Mouse (Mus musculus) neural tube, embryonic 14.5 days (tissue): ENCODE data around the gene Gm26558. TPM values are rescaled to one million over a fixed set of nuclear protein-coding genes. Genes with fewer than 3 reads are reported as not detected.
A peak's percentile ranks its signal among the peaks of the same experiment; 100 is the strongest.

Experiments used
- ATAC-seq: fragments of 200-750 bp; cut with Nextera tagmentation; 2 replicates; pipeline ENCODE4 v1.8.0; 2017; ENCODE audit warnings: low read depth, mild to moderate bottlenecking, moderate TSS enrichment, moderate library complexity
- H3K27ac ChIP-seq: fragments of 300-500 bp; sonication (generic); 2 replicates; pipeline ENCODE4 v1.5.1; 2014; ENCODE audit warnings: low read depth, mild to moderate bottlenecking, control low read depth, low read length, moderate library complexity, mixed read lengths
- H3K27me3 ChIP-seq: fragments of 300-500 bp; sonication (generic); 2 replicates; pipeline ENCODE4 v1.6.1; 2014; ENCODE audit warnings: low read length; ENCODE audit not compliant: control insufficient read depth, insufficient read depth
- H3K36me3 ChIP-seq: fragments of 300-500 bp; sonication (generic); 2 replicates; pipeline ENCODE4 v1.6.1; 2014; ENCODE audit warnings: low read length, mixed read lengths; ENCODE audit not compliant: control insufficient read depth, insufficient read depth
- H3K4me1 ChIP-seq: fragments of 300-500 bp; sonication (generic); 2 replicates; pipeline ENCODE4 v1.6.1; 2014; ENCODE audit warnings: low read length; ENCODE audit not compliant: control insufficient read depth, insufficient read depth
- H3K4me2 ChIP-seq: fragments of 300-500 bp; sonication (generic); 2 replicates; pipeline ENCODE4 v1.6.1; 2014; ENCODE audit warnings: mild to moderate bottlenecking, low read depth, low read length, control low read depth
- H3K4me3 ChIP-seq: fragments of 300-500 bp; sonication (generic); 2 replicates; pipeline ENCODE4 v1.5.1; 2014; ENCODE audit warnings: low read depth, low read length, control low read depth, mixed read lengths
- H3K9ac ChIP-seq: fragments of 300-500 bp; sonication (generic); replicated peaks from 2 replicates; pipeline ENCODE4 v1.6.1; 2014; ENCODE audit warnings: low read depth, mild to moderate bottlenecking, control low read depth, low read length, mixed read lengths
- H3K9me3 ChIP-seq: fragments of 300-500 bp; sonication (generic); 2 replicates; pipeline ENCODE4 v1.6.1; 2016; ENCODE audit warnings: low read length; ENCODE audit not compliant: control insufficient read depth
- WGBS: fragments of 180-500 bp; shearing (Covaris S2); extraction: QIAGEN DNeasy Blood & Tissue Kit; methylation state at CpG from one replicate; pipeline ENCODE4 v1.1.7; 2014; 5-methylcytosine and 5-hydroxymethylcytosine counted together
- polyA plus RNA-seq: library from polyadenylated mRNA; unstranded; fragments of >200 nt; fragmentation: Nextera tagmentation; extraction: Ambion mirVana; gene quantifications from 2 replicates; pipeline ENCODE4 v1.2.1, GENCODE M21; 2014

The Gm26558 gene
- polyA plus RNA-seq, 1 experiment from 2014 or later: 5.0 TPM

DNA sequence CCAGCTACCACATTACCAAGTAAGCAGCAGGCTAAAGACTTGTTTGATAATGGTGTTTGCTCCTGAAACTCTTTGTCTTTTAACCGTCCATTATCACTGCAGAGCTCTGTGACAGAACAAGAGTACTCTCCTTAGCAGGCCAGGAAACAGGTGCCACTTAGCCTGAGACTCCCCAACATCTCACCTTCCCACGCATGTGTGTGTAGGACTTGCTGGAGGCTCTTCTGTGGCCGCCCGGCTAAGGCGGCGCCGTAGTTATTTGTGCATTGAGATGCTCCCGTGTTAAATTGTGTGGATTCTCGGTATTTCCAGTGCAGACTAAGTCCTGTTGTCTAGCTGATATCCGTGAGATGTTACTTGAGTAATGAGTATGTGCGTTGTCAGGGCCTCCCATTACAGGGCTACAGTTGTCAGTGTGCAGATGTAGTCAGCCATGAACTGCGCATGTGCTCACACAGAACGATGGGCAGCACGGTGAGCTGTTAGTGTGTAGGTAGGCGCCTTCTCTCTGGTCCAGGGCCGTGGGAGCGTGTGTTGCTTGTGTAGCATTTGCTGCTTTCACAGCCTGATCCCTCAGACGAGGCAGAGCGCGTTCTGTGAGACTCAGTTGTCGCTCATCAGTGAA is 26.7 kb upstream of the Gm26558 start:
- H3K27ac ChIP-seq: no peak overlapping the region
- no peak overlapping the region for H3K4me3 ChIP-seq
- H3K36me3 ChIP-seq: peaks cover 58% of the 10 kb centered on the region
- ATAC-seq: no peak
- H3K9me3 ChIP-seq: no peaks in the 10 kb centered on the region
- no peak overlapping the region for H3K4me2 ChIP-seq
- 96% methylated on average over 21 of the region's 21 CpGs for WGBS
- H3K4me1 ChIP-seq: no peaks in the 10 kb centered on the region
- no peak overlapping the region for H3K9ac ChIP-seq
- H3K27me3 ChIP-seq: no peaks in the 10 kb centered on the region

DNA sequence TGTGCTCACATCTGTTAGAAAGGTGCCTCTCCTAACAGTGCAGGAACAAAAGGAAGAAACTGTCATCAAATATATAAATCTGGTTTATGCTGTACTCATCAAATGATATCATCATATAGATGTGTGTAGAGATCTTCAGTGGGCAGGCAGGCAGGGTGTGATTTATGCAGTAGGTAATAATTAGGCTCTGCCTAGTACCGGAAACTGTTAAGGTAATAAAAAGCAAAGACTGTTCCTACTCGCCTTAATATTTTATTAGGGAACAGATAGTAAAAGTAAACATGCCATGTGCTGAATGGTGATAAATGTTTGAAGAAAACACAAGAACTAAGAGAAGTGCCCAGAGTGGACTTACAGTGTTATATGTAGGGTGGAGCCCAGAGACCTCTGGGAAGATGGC is 20.4 kb upstream of the Gm26558 start:
- WGBS: 61% methylated on average over 2 of the region's 2 CpGs
- H3K9ac ChIP-seq: no peak overlapping the region
- H3K27ac ChIP-seq: no peak overlapping the region
- H3K4me3 ChIP-seq: no peak overlapping the region
- no peaks in the 10 kb centered on the region for H3K9me3 ChIP-seq
- no peak overlapping the region for H3K4me2 ChIP-seq
- H3K36me3 ChIP-seq: peaks cover 56% of the 10 kb centered on the region
- no peak for ATAC-seq
- H3K4me1 ChIP-seq: no peaks in the 10 kb centered on the region
- H3K27me3 ChIP-seq: no peaks in the 10 kb centered on the region

DNA sequence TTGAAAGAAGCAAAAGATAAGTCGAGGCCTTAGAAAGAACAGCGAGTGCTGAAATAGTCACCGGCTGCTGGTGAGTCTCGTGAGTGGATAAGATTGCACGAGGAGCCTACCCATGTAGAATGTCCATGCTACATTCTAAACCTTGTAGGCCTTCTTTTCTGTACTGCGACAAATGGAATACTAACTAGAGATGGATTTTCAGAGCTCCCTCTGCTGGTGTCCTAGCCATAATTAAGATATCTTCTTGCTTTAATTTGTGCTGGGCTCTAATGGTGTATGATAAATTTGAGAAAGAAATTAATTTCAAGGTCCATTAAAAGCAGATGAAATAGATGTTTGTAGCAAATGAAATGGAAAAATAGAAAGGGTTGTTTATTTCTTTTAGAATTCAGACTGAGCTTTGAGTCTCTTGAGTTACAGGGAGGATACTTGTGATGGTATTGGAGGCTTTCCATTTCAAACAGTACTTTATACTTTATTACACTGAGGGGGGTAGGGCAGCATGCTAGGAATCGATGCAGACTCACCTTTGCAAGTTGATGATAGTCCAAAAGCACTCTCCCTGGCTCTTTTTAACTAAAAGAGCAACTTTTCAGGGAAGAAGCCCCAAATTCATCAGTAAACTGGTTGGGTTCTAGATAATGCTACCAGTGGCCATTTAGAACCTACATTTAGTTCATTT is 11.7 kb upstream of the Gm26558 start:
- H3K4me3 ChIP-seq: no peak overlapping the region
- H3K9ac ChIP-seq: no peak overlapping the region
- no peaks in the 10 kb centered on the region for H3K9me3 ChIP-seq
- no peak overlapping the region for H3K27ac ChIP-seq
- 80% methylated on average over 7 of the region's 7 CpGs for WGBS
- no peak overlapping the region for H3K4me2 ChIP-seq
- H3K36me3 ChIP-seq: no peaks in the 10 kb centered on the region; the same call in 1 of the 2 replicates
- no peaks in the 10 kb centered on the region for H3K27me3 ChIP-seq
- no peak for ATAC-seq
- no peaks in the 10 kb centered on the region for H3K4me1 ChIP-seq

DNA sequence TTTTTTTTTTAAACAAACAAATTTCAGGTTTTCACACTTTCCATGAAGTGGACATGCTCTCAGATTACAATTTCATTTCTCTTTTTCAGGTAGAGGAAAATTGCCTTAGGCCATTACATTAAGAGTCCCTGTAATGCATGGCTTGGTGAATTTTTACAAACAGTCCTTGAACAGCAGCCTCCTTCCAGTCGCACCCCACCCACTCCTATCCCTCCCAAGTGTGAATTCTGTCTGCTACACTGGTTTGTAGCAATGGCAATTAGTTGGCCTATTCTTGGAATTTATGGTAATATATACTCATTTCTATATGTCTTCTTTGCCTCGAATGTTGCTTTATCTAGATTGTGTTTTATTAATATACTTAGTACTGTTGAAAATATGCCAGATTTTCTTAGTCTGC is 10.6 kb upstream of the Gm26558 start:
- Histone ChIP-seq H3K27me3 (no peaks in the 10 kb centered on the region), H3K36me3 (no peaks in the 10 kb centered on the region), H3K9me3 (no peaks in the 10 kb centered on the region), H3K27ac (no peak overlapping the region), H3K4me1 (no peaks in the 10 kb centered on the region), H3K9ac (no peak overlapping the region), H3K4me2 (no peak overlapping the region), H3K4me3 (no peak overlapping the region)
- no peak for ATAC-seq
- 90% methylated on average over 2 of the region's 2 CpGs for WGBS

DNA sequence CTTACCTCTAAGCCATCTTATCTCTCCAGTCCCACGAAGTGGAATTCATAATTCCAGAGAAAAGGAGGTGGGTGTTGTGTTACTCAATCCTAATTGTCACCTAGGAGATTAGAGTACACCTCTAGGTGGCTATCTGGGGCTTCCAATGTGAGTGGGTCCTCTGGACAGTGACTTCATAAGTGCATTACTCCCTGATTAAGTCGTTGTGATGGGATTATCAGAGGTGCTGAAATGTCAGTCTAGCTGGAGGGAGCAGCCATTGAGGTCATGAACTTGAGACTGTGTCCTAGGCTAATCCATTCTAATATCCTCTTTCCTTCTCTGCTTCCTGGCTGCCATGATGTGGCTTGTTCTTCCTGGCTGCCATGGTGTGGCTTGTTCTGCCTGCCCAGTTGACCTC is 8.0 kb upstream of the Gm26558 start:
- no peaks in the 10 kb centered on the region for H3K36me3 ChIP-seq
- no peak overlapping the region for H3K4me2 ChIP-seq
- H3K27me3 ChIP-seq: no peaks in the 10 kb centered on the region
- 75% methylated on average over 2 of the region's 2 CpGs for WGBS
- H3K27ac ChIP-seq: no peak overlapping the region
- ATAC-seq: no peak
- H3K9ac ChIP-seq: no peak overlapping the region
- H3K4me3 ChIP-seq: no peak overlapping the region
- no peaks in the 10 kb centered on the region for H3K9me3 ChIP-seq
- no peaks in the 10 kb centered on the region for H3K4me1 ChIP-seq

DNA sequence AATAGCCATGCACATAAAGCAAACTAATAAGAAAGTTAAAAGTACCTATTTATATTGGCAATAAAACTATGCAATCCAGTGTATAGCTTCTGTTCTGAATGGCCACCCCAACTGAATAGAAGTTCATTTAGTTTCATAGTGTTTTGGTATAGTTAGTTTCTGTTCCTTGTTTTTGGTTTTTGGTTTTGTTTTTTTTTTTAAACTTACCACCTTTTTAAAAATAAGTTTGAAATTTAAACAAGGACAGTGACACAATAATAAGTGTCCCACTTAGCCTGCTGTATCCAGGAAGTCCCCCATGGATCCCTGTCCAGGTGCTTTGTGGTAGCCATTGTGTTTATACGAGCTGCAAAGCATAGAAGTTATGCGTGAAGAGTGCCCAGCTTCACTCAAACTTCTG is 7.3 kb upstream of the Gm26558 start:
- Histone ChIP-seq H3K36me3 (no peaks in the 10 kb centered on the region), H3K27ac (no peak overlapping the region), H3K4me3 (no peak overlapping the region), H3K4me1 (no peaks in the 10 kb centered on the region), H3K27me3 (no peaks in the 10 kb centered on the region), H3K4me2 (no peak overlapping the region), H3K9me3 (no peaks in the 10 kb centered on the region), H3K9ac (no peak overlapping the region)
- 74% methylated on average over 2 of the region's 2 CpGs for WGBS
- no peak for ATAC-seq

DNA sequence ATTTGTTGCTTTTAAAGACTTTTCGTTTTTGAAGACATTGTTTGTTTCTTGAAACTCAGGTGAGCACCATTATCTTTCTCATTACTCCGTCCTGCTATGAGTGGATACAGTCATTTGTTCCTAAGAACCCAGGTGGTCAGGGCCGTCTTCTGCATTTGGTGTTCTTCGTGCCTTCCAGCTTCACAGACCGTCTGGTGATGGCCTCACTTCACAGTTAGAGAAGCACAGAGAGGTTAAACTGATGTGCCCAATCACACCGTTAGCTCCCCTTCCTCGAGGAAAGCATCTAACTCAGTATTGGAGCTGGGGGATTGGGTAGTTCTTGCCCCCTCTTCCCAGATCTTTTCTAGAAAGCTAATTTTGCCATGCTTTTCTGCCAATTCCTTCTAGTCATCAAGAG is 5.1 kb upstream of the Gm26558 start:
- Histone ChIP-seq H3K9me3 (no peaks in the 10 kb centered on the region), H3K4me3 (no peak overlapping the region), H3K4me1 (peaks cover 12% of the 10 kb centered on the region), H3K27ac (no peak overlapping the region), H3K9ac (no peak overlapping the region), H3K4me2 (no peak overlapping the region), H3K36me3 (no peaks in the 10 kb centered on the region), H3K27me3 (no peaks in the 10 kb centered on the region)
- ATAC-seq: no peak
- 94% methylated on average over 7 of the region's 7 CpGs for whole genome bisulfite sequencing

DNA sequence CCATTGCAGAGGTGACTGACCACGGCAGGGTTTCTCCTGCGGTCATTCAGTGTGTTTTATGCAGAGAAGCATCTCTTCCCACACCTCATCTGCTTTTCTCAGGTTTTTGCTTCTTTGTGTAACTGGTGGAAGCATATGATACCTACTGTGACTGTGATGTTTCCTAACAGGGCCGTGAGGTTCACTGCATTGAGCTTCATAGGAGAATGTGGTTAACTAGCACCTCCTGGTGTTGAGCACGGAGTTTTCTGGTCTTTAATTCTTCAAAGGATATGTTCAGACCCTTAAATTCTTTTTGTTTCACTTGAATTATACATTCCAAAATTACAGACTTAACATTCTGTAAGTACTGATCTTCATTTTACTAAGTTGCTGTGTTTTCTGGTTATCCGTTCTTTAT is 1.9 kb upstream of the Gm26558 start:
- peaks cover 12% of the 10 kb centered on the region for H3K4me1 ChIP-seq
- H3K9ac ChIP-seq: no peak overlapping the region
- 80% methylated on average over 5 of the region's 5 CpGs for WGBS
- H3K27ac ChIP-seq: no peak overlapping the region
- no peak overlapping the region; the same call in 1 of the 2 replicates for H3K4me2 ChIP-seq
- no peak overlapping the region for H3K4me3 ChIP-seq
- H3K27me3 ChIP-seq: no peaks in the 10 kb centered on the region
- H3K36me3 ChIP-seq: no peaks in the 10 kb centered on the region
- ATAC-seq: no peak
- H3K9me3 ChIP-seq: no peaks in the 10 kb centered on the region

DNA sequence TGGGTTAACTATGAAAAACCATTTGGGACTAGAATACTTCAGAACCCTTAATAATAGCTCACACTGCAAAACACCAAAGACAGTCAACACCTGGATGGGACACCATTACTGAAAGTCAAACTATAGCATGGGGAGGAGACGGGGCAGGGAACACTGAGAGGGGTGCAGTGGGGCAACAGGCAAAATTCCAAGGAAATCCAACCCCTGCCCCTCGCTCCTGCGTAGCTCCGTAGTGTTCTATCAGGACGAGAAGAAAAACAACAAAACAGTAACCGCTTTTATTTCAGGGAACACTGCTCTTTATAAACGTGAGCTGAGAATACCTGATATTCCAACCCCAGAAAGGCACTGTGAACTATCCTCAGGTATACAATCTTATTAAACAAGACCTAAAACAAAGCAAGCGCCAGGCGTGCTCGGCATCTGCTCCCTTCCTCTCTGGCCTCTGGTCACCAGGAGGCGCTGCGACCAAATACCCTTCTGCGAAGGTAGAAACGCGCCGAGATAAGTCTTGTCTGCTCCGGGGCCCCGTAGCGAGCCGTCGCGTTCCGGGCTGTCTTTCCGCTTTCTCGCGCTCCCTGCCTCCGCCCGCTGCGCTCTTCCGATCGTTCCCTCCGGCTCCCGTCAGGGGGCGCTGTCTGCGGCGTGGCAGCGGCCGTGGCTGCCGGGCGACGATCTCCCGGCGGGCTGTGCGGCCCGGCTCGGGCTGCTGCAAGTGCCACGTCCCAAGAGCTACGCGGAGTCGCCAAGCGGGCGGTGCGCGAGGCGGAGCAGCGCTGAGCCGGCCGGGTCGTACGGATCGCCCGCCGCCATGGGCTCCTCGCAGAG is 807 bp downstream of the Gm26558 start, which contains the start of gene Gorasp2:
TSS of gene Gorasp2 (plus strand) at position 690 of the 828 bp plus-strand sequence.
- Histone ChIP-seq H3K4me1 (peaks cover 12% of the 10 kb centered on the region), H3K36me3 (no peaks in the 10 kb centered on the region), H3K27me3 (no peaks in the 10 kb centered on the region), H3K4me2 (peak within 1 kb of the TSS; percentile 80), H3K27ac (peak within 1 kb of the TSS; percentile 88), H3K4me3 (peak within 1 kb of the TSS; percentile 96), H3K9ac (peak within 1 kb of the TSS; percentile 90), H3K9me3 (no peaks in the 10 kb centered on the region)
- ATAC-seq: peak; percentile 94
- 3% methylated on average over 64 of the region's 64 CpGs for WGBS
